37 mouse cellular contexts compared by ENCODE assay signal in the genomic region with DNA sequence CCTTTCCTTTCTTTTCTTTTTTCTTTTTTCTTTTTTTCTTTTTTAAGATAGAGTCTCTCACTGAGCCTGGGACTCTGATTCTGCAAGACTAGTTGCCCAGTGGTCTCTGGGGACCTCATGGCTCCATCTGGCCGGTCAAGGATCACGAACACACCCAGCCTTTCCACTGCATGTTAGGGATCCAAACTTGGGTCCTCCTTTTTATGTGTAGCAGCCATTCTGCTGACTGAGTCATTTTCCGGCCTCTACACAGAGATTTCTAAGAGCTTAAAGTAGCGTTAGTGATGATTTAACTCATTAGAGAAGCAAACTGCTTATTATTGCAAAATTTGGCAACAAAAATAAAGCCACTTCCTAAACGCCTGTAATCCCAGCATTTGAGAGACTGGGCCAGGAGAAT. TPM values are rescaled to one million over a fixed set of nuclear protein-coding genes. Genes with fewer than 3 reads are reported as not detected.
DNase-seq lines count a peak whose midpoint lies in the region; ATAC-seq and TF ChIP-seq lines count a peak whose summit lies in the region.
"Had no signal": no experiment of that assay in that cellular context is flagged by ENCODE, and none has a peak within 500 bp of the region (broad histone marks: within the 10 kb centered on the region; RNA-seq: fewer than 3 reads in every experiment).

No protein-coding gene starts in this region.

- intact Hi-C loops in heart, postnatal 14 days (cut with DNase I): no loop called here

- no peak overlapping the region for H3K4me2 ChIP-seq in heart, embryonic 11.5 days
- H3K4me2 ChIP-seq in lung, embryonic 14.5 days: no peak overlapping the region
- H3K4me2 ChIP-seq: embryonic facial prominence, embryonic 15.5 days; forebrain, embryonic 12.5 days; hindbrain, embryonic 14.5 days; liver, embryonic 12.5 days; midbrain, embryonic 12.5 days; neural tube, embryonic 12.5 days had no signal

- no peak for ATAC-seq in heart, embryonic 11.5 days (replicated peaks; ENCODE audit: insufficient number of reproducible peaks, low FRiP score, low TSS enrichment)
- no peak for ATAC-seq in lung, embryonic 14.5 days (ENCODE audit: insufficient read depth)
- no peak for ATAC-seq in megakaryocyte-erythroid progenitor cell, adult 5-6 weeks (replicated peaks; ENCODE audit: low FRiP score, low TSS enrichment, poor library complexity, severe bottlenecking)
- ATAC-seq: forebrain, postnatal 0 days; intestine, postnatal 0 days; liver, embryonic 12.5 days; liver, postnatal 0 days had no signal

- in situ Hi-C loops in ES-E14 (cut with MboI; ENCODE audit: low sequenced_read_pairs in 2 of 2, unreplicated experiment in 2 of 2): no loop called here

- no peaks in the 10 kb centered on the region for H3K4me1 ChIP-seq in heart, embryonic 11.5 days (ENCODE audit: control insufficient read depth, insufficient read depth, low read length)
- H3K4me1 ChIP-seq in lung, embryonic 14.5 days (ENCODE audit: insufficient read depth): no peaks in the 10 kb centered on the region
- peaks cover 0 to 4% of the 10 kb centered on the region in 2 experiments; a peak in 2 of 4 replicates for H3K4me1 ChIP-seq in ES-E14 (ENCODE audit: control insufficient read depth in 2 of 2, insufficient read depth in 2 of 2, low read length in 2 of 2, poor library complexity in 1 of 2)
- H3K4me1 ChIP-seq: embryonic facial prominence, embryonic 10.5 days; embryonic facial prominence, embryonic 15.5 days; forebrain, embryonic 12.5 days; heart, embryonic 10.5 days; liver, embryonic 12.5 days; midbrain, embryonic 12.5 days; neural tube, embryonic 12.5 days had no signal

- WGBS in heart, embryonic 11.5 days (ENCODE audit: insufficient replicate concordance): 76% methylated on average over 5 of the region's 5 CpGs
- 58% methylated on average over 5 of the region's 5 CpGs for WGBS in lung, embryonic 14.5 days

- no peak overlapping the region for H3K27ac ChIP-seq in heart, embryonic 11.5 days (ENCODE audit: low read depth, low read length)
- H3K27ac ChIP-seq in lung, embryonic 14.5 days (ENCODE audit: low read depth): no peak overlapping the region
- no peak overlapping the region for H3K27ac ChIP-seq in ES-E14 (ENCODE audit: insufficient read depth, low read depth, low read length, poor library complexity, severe bottlenecking)
- H3K27ac ChIP-seq: embryonic facial prominence, embryonic 10.5 days; embryonic facial prominence, embryonic 15.5 days; forebrain, embryonic 12.5 days; heart, embryonic 10.5 days; hindbrain, embryonic 14.5 days; layer of hippocampus, adult 2 months; liver, embryonic 12.5 days; midbrain, embryonic 12.5 days; neural tube, embryonic 12.5 days had no signal

- DNase-seq in heart, postnatal 14 days: peak; percentile 18 to 21
- DNase-seq in lung, embryonic 14.5 days: peak; percentile 44
- no peak for DNase-seq in lung, postnatal 14 days
- peak; percentile 19 for DNase-seq in 3134 (ENCODE audit: extremely low read depth, insufficient read length, low spot score)
- DNase-seq in ES-E14 (ENCODE audit: low read depth, low spot score): no peak
- DNase-seq in ovary, postnatal 36 days (ENCODE audit: low spot score): no peak
- DNase-seq: adrenal gland, postnatal 36 days; B cell, adult 2 months; cerebellum, adult 8-10 months; cerebellum, postnatal 25 days; forebrain, postnatal 0 days; gastrocnemius, postnatal 14 days; kidney, postnatal 10 days; left cerebral cortex, postnatal 4 days; liver, postnatal 0 days; right cerebral cortex, postnatal 4 days; thymus, postnatal 4 days had no signal

- no peak overlapping the region for H3K4me3 ChIP-seq in heart, embryonic 11.5 days (ENCODE audit: low read depth, low read length)
- H3K4me3 ChIP-seq in lung, embryonic 14.5 days (ENCODE audit: low read depth, low read length): no peak overlapping the region
- H3K4me3 ChIP-seq in ES-E14 (ENCODE audit: insufficient read depth in 1 of 2, low read depth in 1 of 2, low read length in 2 of 2, poor library complexity in 1 of 2, severe bottlenecking in 1 of 2): no peak overlapping the region
- H3K4me3 ChIP-seq: embryonic facial prominence, embryonic 10.5 days; embryonic facial prominence, embryonic 15.5 days; forebrain, embryonic 12.5 days; heart, embryonic 10.5 days; layer of hippocampus, adult 2 months; liver, embryonic 12.5 days; midbrain, embryonic 12.5 days; myocyte; neural tube, embryonic 12.5 days had no signal

- no peaks in the 10 kb centered on the region for H3K27me3 ChIP-seq in heart, embryonic 11.5 days (ENCODE audit: control insufficient read depth, insufficient read depth, low read length)
- H3K27me3 ChIP-seq in lung, embryonic 14.5 days (ENCODE audit: insufficient read depth, low read length): no peaks in the 10 kb centered on the region
- H3K27me3 ChIP-seq: embryonic facial prominence, embryonic 15.5 days; forebrain, embryonic 12.5 days; liver, embryonic 12.5 days; neural tube, embryonic 12.5 days had no signal

- no peaks in the 10 kb centered on the region for H3K36me3 ChIP-seq in heart, embryonic 11.5 days (ENCODE audit: control insufficient read depth, insufficient read depth, low read length)
- H3K36me3 ChIP-seq in lung, embryonic 14.5 days (ENCODE audit: insufficient read depth): no peaks in the 10 kb centered on the region
- H3K36me3 ChIP-seq in ES-E14 (ENCODE audit: control insufficient read depth, insufficient read depth, low read length, poor library complexity, severe bottlenecking): no peaks in the 10 kb centered on the region
- H3K36me3 ChIP-seq: embryonic facial prominence, embryonic 10.5 days; embryonic facial prominence, embryonic 15.5 days; forebrain, embryonic 12.5 days; G1E; heart, embryonic 10.5 days; liver, embryonic 12.5 days; midbrain, embryonic 12.5 days; neural tube, embryonic 12.5 days had no signal

- H3K9ac ChIP-seq in heart, embryonic 11.5 days (ENCODE audit: low read depth, low read length): no peak overlapping the region
- H3K9ac ChIP-seq in lung, embryonic 14.5 days: no peak overlapping the region
- H3K9ac ChIP-seq in ES-E14 (ENCODE audit: insufficient read depth, low read depth, low read length, poor library complexity, severe bottlenecking): no peak overlapping the region
- H3K9ac ChIP-seq: embryonic facial prominence, embryonic 15.5 days; forebrain, embryonic 12.5 days; forebrain, postnatal 0 days; hindbrain, embryonic 14.5 days; liver, embryonic 12.5 days; liver, postnatal 0 days; midbrain, embryonic 12.5 days; neural tube, embryonic 12.5 days had no signal

- no peaks in the 10 kb centered on the region for H3K9me3 ChIP-seq in heart, embryonic 11.5 days (replicated peaks; ENCODE audit: control insufficient read depth, low read length)
- no peaks in the 10 kb centered on the region for H3K9me3 ChIP-seq in lung, embryonic 14.5 days (ENCODE audit: low read depth, low read length)
- no peaks in the 10 kb centered on the region for H3K9me3 ChIP-seq in ES-E14 (ENCODE audit: control insufficient read depth, insufficient read depth, low read depth, low read length)
- H3K9me3 ChIP-seq: embryonic facial prominence, embryonic 10.5 days; embryonic facial prominence, embryonic 15.5 days; forebrain, embryonic 12.5 days; G1E; heart, embryonic 10.5 days; liver, embryonic 12.5 days; midbrain, embryonic 12.5 days; neural tube, embryonic 12.5 days had no signal

- no peak for TF ChIP-seq CTCF in lung, embryonic 14.5 days (IDR thresholded peaks at IDR 0.05; ENCODE audit: low read depth)

TF ChIP-seq in ES-E14, 5 proteins besides CTCF, POLR2A, EP300 and RAD21:
- TF ChIP-seq ZNF384 (IDR thresholded peaks at IDR 0.05; ENCODE audit: low read depth, low read length) (no peak), HCFC1 (IDR thresholded peaks at IDR 0.05; ENCODE audit: borderline replicate concordance, insufficient read depth, low read length) (no peak), MAFK (IDR thresholded peaks at IDR 0.05; ENCODE audit: insufficient read depth, low read depth, low read length) (0 out of 2 replicates have a peak, but pooled peaks have one; percentile 15), ZC3H11A (IDR thresholded peaks at IDR 0.05; ENCODE audit: borderline replicate concordance, low read depth, low read length) (no peak)

RNA-seq across cellular contexts. Expression of gene Klhl8, which starts 11.4 kb away (rescaled TPM):
- total RNA-seq in heart, postnatal 14 days (2021): 10 to 100 TPM; 13.0 to 13.9 TPM
- polyA plus RNA-seq in heart, embryonic 11.5 days (2014; fragmentation: Nextera tagmentation; extraction: Ambion mirVana): 6.7 and 10.9 TPM in 2 replicates
- polyA plus RNA-seq in lung, embryonic 14.5 days (2014; fragmentation: Nextera tagmentation; extraction: Ambion mirVana): 9.4 and 11.1 TPM in 2 replicates
- total RNA-seq in ES-E14 (2012; rRNA removed): 12.0 and 16.7 TPM in 2 replicates
- 2.1 and 2.2 TPM in 2 replicates for total RNA-seq in megakaryocyte-erythroid progenitor cell, adult 5-6 weeks (2014; fragmentation: Nextera tagmentation)
- total RNA-seq in megakaryocyte-erythroid progenitor cell, adult 5-6 weeks (2017): 3.6 and 8.5 TPM in 2 replicates

RNA-seq across cellular contexts. Expression of gene Hsd17b13, which starts 54.8 kb away (rescaled TPM):
- total RNA-seq in heart, postnatal 14 days (2021): not detected
- 0.20 TPM in 1 of 2 replicates, not detected in the other for polyA plus RNA-seq in heart, embryonic 11.5 days (2014; fragmentation: Nextera tagmentation; extraction: Ambion mirVana)
- 0.23 and 0.61 TPM in 2 replicates for polyA plus RNA-seq in lung, embryonic 14.5 days (2014; fragmentation: Nextera tagmentation; extraction: Ambion mirVana)
- not detected in 2 replicates for total RNA-seq in ES-E14 (2012; rRNA removed)
- total RNA-seq in megakaryocyte-erythroid progenitor cell, adult 5-6 weeks (2014; fragmentation: Nextera tagmentation): not detected in 2 replicates
- total RNA-seq in megakaryocyte-erythroid progenitor cell, adult 5-6 weeks (2017): not detected in 2 replicates
- total RNA-seq: adrenal gland, adult 18-20 months; forebrain, postnatal 0 days; G1E; gastrocnemius, postnatal 14 days; granulocyte monocyte progenitor cell, adult 5-6 weeks; hematopoietic stem cell, adult 5-6 weeks; layer of hippocampus, adult 2 months; layer of hippocampus, postnatal 25 days; left cerebral cortex, postnatal 4 days; midbrain, postnatal 0 days had no signal
- polyA plus RNA-seq: brain, embryonic 14.5 days; embryonic facial prominence, embryonic 10.5 days; forebrain, embryonic 12.5 days; G1E; heart, embryonic 10.5 days; hindbrain, embryonic 14.5 days; midbrain, embryonic 12.5 days; neural tube, embryonic 12.5 days had no signal

Comparison
In these comparisons a context has a peak if more than half of its experiments do, and no peak if none do; other contexts are left out.
1. DNase-seq: peak in heart, postnatal 14 days (2 of 2), lung, embryonic 14.5 days (single experiment) and 3134 (single experiment); none in lung, postnatal 14 days (single experiment), ES-E14 (single experiment) and ovary, postnatal 36 days (single experiment).